In the genomic region with DNA sequence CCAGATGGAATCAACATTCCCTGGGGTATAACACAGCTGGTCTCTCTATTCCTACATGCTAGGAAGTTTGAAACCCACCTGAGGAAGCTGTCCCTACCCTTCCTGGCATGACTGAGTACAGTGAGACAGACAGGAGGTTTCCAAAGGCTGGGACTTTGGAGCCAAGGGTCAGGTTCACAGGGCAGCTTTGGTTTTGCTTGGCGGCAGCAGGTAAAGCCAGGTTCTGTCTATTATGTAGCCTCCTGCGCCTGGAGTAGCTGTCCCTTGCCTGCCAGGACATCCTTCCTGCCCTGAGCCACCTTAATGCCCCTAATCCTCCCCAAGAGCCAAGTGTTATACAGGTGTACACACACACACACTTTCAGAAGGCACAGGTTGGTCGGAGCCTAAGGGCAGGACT, we compare ENCODE assay signal across 20 mouse cellular contexts. TPM values are rescaled to one million over a fixed set of nuclear protein-coding genes. Genes with fewer than 3 reads are reported as not detected.
A peak's percentile ranks its signal among the peaks of the same experiment; 100 is the strongest.
DNase-seq lines count a peak whose midpoint lies in the region; ATAC-seq and TF ChIP-seq lines count a peak whose summit lies in the region.
"Had no signal": no experiment of that assay in that cellular context is flagged by ENCODE, and none has a peak within 500 bp of the region (broad histone marks: within the 10 kb centered on the region; RNA-seq: fewer than 3 reads in every experiment).

No protein-coding gene starts in this region.

- H3K79me2 ChIP-seq in liver, adult 2 months (ENCODE audit: control insufficient read depth, insufficient read depth, low read length) = peaks cover 4% of the 10 kb centered on the region; the same call in 1 of the 2 replicates

- no peaks in the 10 kb centered on the region for H3K36me3 ChIP-seq in liver, adult 2 months (ENCODE audit: control insufficient read depth, insufficient read depth, low read length)
- no peaks in the 10 kb centered on the region for H3K36me3 ChIP-seq in stomach, postnatal 0 days (ENCODE audit: control insufficient read depth, insufficient read depth, low read length)
- H3K36me3 ChIP-seq: forebrain, embryonic 15.5 days; hindbrain, embryonic 12.5 days; lung, embryonic 15.5 days; midbrain, embryonic 13.5 days had no signal

- no peak for ATAC-seq in stomach, postnatal 0 days (ENCODE audit: low FRiP score, low TSS enrichment)
- ATAC-seq: CD4-positive, CD25-positive, alpha-beta regulatory T cell, adult 4 months; forebrain, embryonic 15.5 days; midbrain, embryonic 13.5 days had no signal

- no peak for TF ChIP-seq EP300 in stomach, postnatal 0 days (optimal IDR thresholded peaks at IDR 0.05)

- H3K4me2 ChIP-seq in stomach, postnatal 0 days (replicated peaks; ENCODE audit: low read depth) = no peak overlapping the region
- H3K4me2 ChIP-seq: forebrain, embryonic 15.5 days; hindbrain, embryonic 12.5 days; limb, embryonic 12.5 days; lung, embryonic 15.5 days; midbrain, embryonic 13.5 days; neural tube, embryonic 15.5 days had no signal

- peaks cover 46% of the 10 kb centered on the region for H3K4me1 ChIP-seq in cerebellum, adult 2 months (ENCODE audit: control insufficient read depth, insufficient read depth, low read length)
- peaks cover 37% of the 10 kb centered on the region for H3K4me1 ChIP-seq in liver, adult 2 months (ENCODE audit: control insufficient read depth, insufficient read depth, low read length)
- H3K4me1 ChIP-seq in stomach, postnatal 0 days (replicated peaks; ENCODE audit: control insufficient read depth, insufficient read depth) = no peaks in the 10 kb centered on the region; the same call in 1 of the 2 replicates

- no peaks in the 10 kb centered on the region for H3K9me3 ChIP-seq in stomach, postnatal 0 days (ENCODE audit: control insufficient read depth, low read length)
- H3K9me3 ChIP-seq: embryonic facial prominence, embryonic 10.5 days; forebrain, embryonic 15.5 days; hindbrain, embryonic 12.5 days; limb, embryonic 12.5 days; lung, embryonic 15.5 days; midbrain, embryonic 13.5 days; neural tube, embryonic 15.5 days had no signal

- 22% methylated on average over 3 of the region's 3 CpGs for WGBS in cerebellum, adult 2 months
- 30% methylated on average over 3 of the region's 3 CpGs for WGBS in liver, adult 2 months
- 77% methylated on average over 3 of the region's 3 CpGs for WGBS in stomach, postnatal 0 days

- peak overlapping the region; percentile 2 for H3K4me3 ChIP-seq in cerebellum, adult 2 months (replicated peaks; ENCODE audit: insufficient read depth, low read depth, low read length)
- no peak overlapping the region for H3K4me3 ChIP-seq in liver, adult 2 months (ENCODE audit: insufficient read depth, low read depth, low read length)
- H3K4me3 ChIP-seq in stomach, postnatal 0 days (ENCODE audit: low read depth, low read length) = no peak overlapping the region
- H3K4me3 ChIP-seq: embryonic facial prominence, embryonic 10.5 days; forebrain, embryonic 15.5 days; hindbrain, embryonic 12.5 days; limb, embryonic 12.5 days; lung, embryonic 15.5 days; midbrain, embryonic 13.5 days; myocyte; neural tube, embryonic 15.5 days had no signal

- H3K9ac ChIP-seq in liver, adult 2 months (ENCODE audit: low read depth, low read length) = 0 out of 2 replicates have a peak overlapping the region, but pooled peaks have one; percentile 8
- no peak overlapping the region for H3K9ac ChIP-seq in stomach, postnatal 0 days (ENCODE audit: low read length)
- H3K9ac ChIP-seq: forebrain, embryonic 15.5 days; limb, embryonic 12.5 days; lung, embryonic 15.5 days; midbrain, embryonic 13.5 days; neural tube, embryonic 15.5 days had no signal

- H3K27ac ChIP-seq in cerebellum, adult 2 months (ENCODE audit: insufficient read depth, low read length) = peak overlapping the region; percentile 77
- peak overlapping the region; percentile 80 for H3K27ac ChIP-seq in liver, adult 2 months (replicated peaks; ENCODE audit: insufficient read depth, low read depth, low read length)
- H3K27ac ChIP-seq in stomach, postnatal 0 days (replicated peaks) = peak overlapping the region; percentile 49; the same call in 1 of the 2 replicates
- H3K27ac ChIP-seq: embryonic facial prominence, embryonic 10.5 days; forebrain, embryonic 15.5 days; hindbrain, embryonic 12.5 days; limb, embryonic 12.5 days; lung, embryonic 15.5 days; macrophage; midbrain, embryonic 13.5 days; neural tube, embryonic 15.5 days had no signal

- TF ChIP-seq POLR2A in cerebellum, adult 2 months (IDR thresholded peaks at IDR 0.05; ENCODE audit: borderline replicate concordance, insufficient read depth, low read length) = no peak
- TF ChIP-seq POLR2A in liver, adult 2 months (IDR thresholded peaks at IDR 0.05; ENCODE audit: extremely low read depth, insufficient read depth, low read length) = no peak

- DNase-seq in cerebellum, adult 2 months = no peak
- DNase-seq in cerebellum, adult 11-12 months = no peak
- peak; percentile 89 for DNase-seq in liver, adult 2 months (ENCODE audit: extremely low read depth, low read depth, low spot score)
- no peak for DNase-seq in liver
- peak; percentile 67 for DNase-seq in kidney, adult 9 months
- no peak for DNase-seq in stomach, postnatal 0 days (ENCODE audit: low spot score)
- DNase-seq in ovary, postnatal 14 days (ENCODE audit: low spot score) = no peak
- DNase-seq in thymus, adult 18-20 months = no peak
- DNase-seq: adrenal gland, adult 2 months; retina, postnatal 1 day had no signal

- H3K27me3 ChIP-seq in cerebellum, adult 2 months (ENCODE audit: control insufficient read depth, insufficient read depth, low read length) = no peaks in the 10 kb centered on the region
- no peaks in the 10 kb centered on the region for H3K27me3 ChIP-seq in liver, adult 2 months (ENCODE audit: control insufficient read depth, insufficient read depth, low read length)
- H3K27me3 ChIP-seq in stomach, postnatal 0 days (ENCODE audit: control insufficient read depth, insufficient read depth, low read length) = no peaks in the 10 kb centered on the region
- H3K27me3 ChIP-seq: forebrain, embryonic 15.5 days; limb, embryonic 12.5 days; lung, embryonic 15.5 days; neural tube, embryonic 15.5 days had no signal

- TF ChIP-seq CTCF in cerebellum, adult 2 months (IDR thresholded peaks at IDR 0.05; ENCODE audit: borderline replicate concordance, insufficient read depth, low read depth, low read length) = no peak
- TF ChIP-seq CTCF in liver, adult 2 months (IDR thresholded peaks at IDR 0.05; ENCODE audit: low read depth, low read length) = no peak
- TF ChIP-seq CTCF in stomach, postnatal 0 days (IDR thresholded peaks at IDR 0.05; ENCODE audit: low read depth) = no peak

RNA-seq across cellular contexts. Expression of gene Rps6ka1, which starts 5.7 kb away (rescaled TPM):
- polyA plus RNA-seq in cerebellum, adult 2 months (2012; rRNA removed) = 93.6 and 114 TPM in 2 replicates
- total RNA-seq in liver, adult 2 months (2014; rRNA removed) = 4.1 and 5.1 TPM in 2 replicates
- 8.6 and 16.9 TPM in 2 replicates for polyA plus RNA-seq in liver, adult 2 months (2012; rRNA removed)
- polyA plus RNA-seq in stomach, postnatal 0 days (2015; fragmentation: Nextera tagmentation; extraction: Ambion mirVana) = 45.5 and 46.0 TPM in 2 replicates

Comparison
In these comparisons a context has a peak if more than half of its experiments do, and no peak if none do; other contexts are left out.
1. DNase-seq: peak in liver, adult 2 months (single experiment) and kidney, adult 9 months (single experiment); none in cerebellum, adult 2 months (0 of 2), cerebellum, adult 11-12 months (single experiment), liver (single experiment), stomach, postnatal 0 days (single experiment), ovary, postnatal 14 days (single experiment) and thymus, adult 18-20 months (0 of 2).
2. Peak in every context shown above with its lines, with median percentiles within 50 percentile points of each other: H3K27ac ChIP-seq.